Mouse (Mus musculus) heart, embryonic 14.5 days (tissue): ENCODE measurements around the gene Ascl5. TPM values are rescaled to one million over a fixed set of nuclear protein-coding genes. Genes with fewer than 3 reads are reported as not detected.
A peak's percentile ranks its signal among the peaks of the same experiment; 100 is the strongest.

Experiments used
- ATAC-seq: fragments of 200-750 bp; cut with Nextera tagmentation; 2 replicates; pipeline ENCODE4 v1.8.0; 2017; ENCODE audit warnings: low read depth, moderate TSS enrichment; ENCODE audit not compliant: insufficient number of reproducible peaks, insufficient read depth, low FRiP score
- H3K27ac ChIP-seq, 2 experiments: fragments of 200-500 bp in 1 of 2; fragments of 300-500 bp in 1 of 2; sonication (generic) in 1 of 2; replicated peaks in 1 of 2; 2 replicates each; pipeline ENCODE4 v1.5.1; 2012 to 2014; ENCODE audit warnings: low read depth in 2 of 2, low read length in 2 of 2, control low read depth in 1 of 2, mild to moderate bottlenecking in 1 of 2, mixed read lengths in 1 of 2; ENCODE audit not compliant: control insufficient read depth in 1 of 2, insufficient read depth in 1 of 2
- H3K27me3 ChIP-seq: fragments of 300-500 bp; sonication (generic); 2 replicates; pipeline ENCODE4 v1.6.1; 2014; ENCODE audit warnings: mild to moderate bottlenecking, low read length, control low read depth; ENCODE audit not compliant: control insufficient read depth, insufficient read depth
- H3K36me3 ChIP-seq: fragments of 300-500 bp; sonication (generic); 2 replicates; pipeline ENCODE4 v1.6.1; 2014; ENCODE audit warnings: mild to moderate bottlenecking, control low read depth, low read length, mixed read lengths; ENCODE audit not compliant: control insufficient read depth, insufficient read depth
- H3K4me1 ChIP-seq, 2 experiments: fragments of 200-500 bp in 1 of 2; fragments of 300-500 bp in 1 of 2; sonication (generic) in 1 of 2; 2 replicates each; pipeline ENCODE4 v1.6.1; 2012 to 2014; ENCODE audit warnings: low read length in 2 of 2, control low read depth in 1 of 2, mixed read lengths in 1 of 2; ENCODE audit not compliant: control insufficient read depth in 2 of 2, insufficient read depth in 2 of 2
- H3K4me2 ChIP-seq: fragments of 300-500 bp; sonication (generic); 2 replicates; pipeline ENCODE4 v1.6.1; 2014; ENCODE audit warnings: mild to moderate bottlenecking, low read length
- H3K4me3 ChIP-seq, 2 experiments: fragments of 200-500 bp in 1 of 2; fragments of 300-500 bp in 1 of 2; sonication (generic) in 1 of 2; 2 replicates each; pipeline ENCODE4 v1.5.1; 2012 to 2014; ENCODE audit warnings: low read length in 2 of 2, mild to moderate bottlenecking in 2 of 2, control low read depth in 1 of 2, low read depth in 1 of 2, moderate library complexity in 1 of 2; ENCODE audit not compliant: control insufficient read depth in 1 of 2, insufficient read depth in 1 of 2
- H3K9ac ChIP-seq: fragments of 300-500 bp; sonication (generic); 2 replicates; pipeline ENCODE4 v1.6.1; 2014; ENCODE audit warnings: mild to moderate bottlenecking, low read length
- H3K9me3 ChIP-seq: fragments of 300-500 bp; sonication (generic); 2 replicates; pipeline ENCODE4 v1.6.1; 2016; ENCODE audit warnings: low read length, control low read depth; ENCODE audit not compliant: control insufficient read depth
- WGBS: fragments of 180-500 bp; shearing (Covaris S2); extraction: QIAGEN DNeasy Blood & Tissue Kit; methylation state at CpG from one replicate; pipeline ENCODE4 v1.1.7; 2014; 5-methylcytosine and 5-hydroxymethylcytosine counted together
- polyA plus RNA-seq: library from polyadenylated mRNA; unstranded; fragments of >200 nt; fragmentation: Nextera tagmentation; extraction: Ambion mirVana; gene quantifications from 2 replicates; pipeline ENCODE4 v1.2.1, GENCODE M21; 2014

The Ascl5 gene
- polyA plus RNA-seq, 1 experiment from 2014 or later: not detected

DNA sequence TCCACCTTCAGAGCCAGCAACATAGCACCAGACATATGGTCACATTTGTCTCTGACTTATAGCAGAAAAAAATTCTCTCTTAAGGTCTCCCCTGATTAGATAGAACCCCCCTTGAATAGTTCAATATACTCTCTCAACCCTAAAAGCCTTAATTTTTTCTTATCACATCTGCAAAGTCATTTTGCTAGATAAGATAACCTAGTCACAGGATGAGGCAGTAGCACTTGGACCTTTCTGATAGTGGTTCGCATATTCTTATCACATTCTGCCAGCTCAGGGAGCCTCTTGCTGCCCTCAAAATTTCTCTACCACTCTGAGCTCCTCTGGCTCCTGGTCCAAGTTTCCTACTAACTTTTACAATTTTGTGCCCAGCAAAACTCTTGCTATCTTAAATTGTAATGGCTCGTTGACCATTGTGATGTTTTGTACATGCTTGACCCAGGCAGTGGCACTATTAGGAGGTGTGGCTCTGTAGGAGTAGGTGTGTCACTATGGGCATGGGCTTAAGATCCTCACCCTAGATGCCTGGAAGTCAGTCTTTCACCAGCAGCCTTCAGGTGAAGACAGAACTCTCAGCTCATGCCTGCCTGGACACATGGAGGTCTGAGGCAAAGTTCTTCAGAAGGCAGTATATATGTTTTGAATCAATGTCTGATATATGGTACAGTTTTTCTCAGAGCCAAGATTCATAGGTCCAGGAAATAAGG is 35.7 kb upstream of the Ascl5 start:
- Histone ChIP-seq H3K4me1 (peaks cover 2 to 23% of the 10 kb centered on the region in 2 experiments; a peak in 3 of 4 replicates), H3K4me3 (no peak overlapping the region), H3K4me2 (no peak overlapping the region), H3K27ac (no peak overlapping the region), H3K36me3 (peaks cover 6% of the 10 kb centered on the region), H3K9ac (no peak overlapping the region), H3K9me3 (no peaks in the 10 kb centered on the region), H3K27me3 (no peaks in the 10 kb centered on the region)
- no peak for ATAC-seq
- WGBS: 33% methylated on average over 2 of the region's 2 CpGs

DNA sequence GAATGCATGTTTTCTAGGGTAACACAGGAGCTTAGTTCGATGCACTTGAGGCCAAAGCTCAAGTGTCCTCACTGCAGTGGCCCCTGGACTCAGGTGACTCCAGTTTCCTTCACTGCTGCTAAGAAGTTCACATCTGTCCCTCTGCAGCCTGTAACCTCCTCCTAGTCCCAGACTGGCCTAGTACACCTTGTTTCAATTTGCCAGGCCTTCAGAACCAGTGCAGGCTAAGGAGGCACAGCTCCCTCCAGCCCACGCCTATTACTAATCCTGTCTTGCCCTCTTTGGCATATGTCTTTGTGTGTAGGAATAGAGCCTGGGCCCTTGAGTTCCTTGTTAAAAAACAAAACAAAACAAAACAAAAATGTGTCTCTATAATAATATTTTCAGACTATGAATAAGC is 33.3 kb upstream of the Ascl5 start:
- WGBS: 81% methylated on average over 2 of the region's 2 CpGs
- Histone ChIP-seq H3K4me2 (peak overlapping the region; percentile 95), H3K9ac (peak overlapping the region; percentile 89), H3K4me1 (peaks cover 2 to 17% of the 10 kb centered on the region in 2 experiments; a peak in 2 of 4 replicates), H3K36me3 (peaks cover 24% of the 10 kb centered on the region), H3K27me3 (no peaks in the 10 kb centered on the region), H3K9me3 (no peaks in the 10 kb centered on the region), H3K27ac (no peak overlapping the region), H3K4me3 (peak overlapping the region in 1 of 2 experiments; percentile 85; a peak in 2 of 4 replicates)
- no peak; the same call in 1 of the 2 replicates for ATAC-seq

DNA sequence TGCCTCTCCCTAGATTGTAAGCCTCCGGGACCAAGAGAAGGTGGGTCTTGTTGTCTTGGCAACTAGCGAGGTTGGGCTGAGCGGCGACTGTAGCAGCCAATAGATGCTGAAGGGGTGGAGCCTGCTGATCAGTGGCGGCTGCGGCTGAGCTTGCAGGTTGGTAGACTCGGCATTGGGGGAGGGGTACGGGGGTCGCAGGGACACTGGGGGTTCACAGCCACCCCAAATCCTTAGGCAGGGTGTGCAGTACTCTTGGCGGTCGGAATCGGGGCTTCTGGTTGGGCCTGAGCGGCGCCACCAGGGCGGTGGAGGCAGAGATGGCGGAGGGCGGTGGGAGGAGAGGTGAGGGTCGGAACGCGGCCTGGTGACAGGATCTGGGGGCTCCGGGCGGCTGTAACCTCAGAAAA is 32.7 kb upstream of the Ascl5 start:
- WGBS: 0% methylated on average over 22 of the region's 22 CpGs
- Histone ChIP-seq H3K4me2 (peak overlapping the region; percentile 95), H3K4me3 (peak overlapping the region; percentile 85 to 94), H3K27ac (peak overlapping the region; percentile 43 to 69; a peak in 3 of 4 replicates), H3K9ac (peak overlapping the region; percentile 89), H3K4me1 (peaks cover 2 to 16% of the 10 kb centered on the region in 2 experiments; a peak in 2 of 4 replicates), H3K9me3 (no peaks in the 10 kb centered on the region), H3K27me3 (no peaks in the 10 kb centered on the region), H3K36me3 (peaks cover 30% of the 10 kb centered on the region)
- ATAC-seq: peak; percentile 94

DNA sequence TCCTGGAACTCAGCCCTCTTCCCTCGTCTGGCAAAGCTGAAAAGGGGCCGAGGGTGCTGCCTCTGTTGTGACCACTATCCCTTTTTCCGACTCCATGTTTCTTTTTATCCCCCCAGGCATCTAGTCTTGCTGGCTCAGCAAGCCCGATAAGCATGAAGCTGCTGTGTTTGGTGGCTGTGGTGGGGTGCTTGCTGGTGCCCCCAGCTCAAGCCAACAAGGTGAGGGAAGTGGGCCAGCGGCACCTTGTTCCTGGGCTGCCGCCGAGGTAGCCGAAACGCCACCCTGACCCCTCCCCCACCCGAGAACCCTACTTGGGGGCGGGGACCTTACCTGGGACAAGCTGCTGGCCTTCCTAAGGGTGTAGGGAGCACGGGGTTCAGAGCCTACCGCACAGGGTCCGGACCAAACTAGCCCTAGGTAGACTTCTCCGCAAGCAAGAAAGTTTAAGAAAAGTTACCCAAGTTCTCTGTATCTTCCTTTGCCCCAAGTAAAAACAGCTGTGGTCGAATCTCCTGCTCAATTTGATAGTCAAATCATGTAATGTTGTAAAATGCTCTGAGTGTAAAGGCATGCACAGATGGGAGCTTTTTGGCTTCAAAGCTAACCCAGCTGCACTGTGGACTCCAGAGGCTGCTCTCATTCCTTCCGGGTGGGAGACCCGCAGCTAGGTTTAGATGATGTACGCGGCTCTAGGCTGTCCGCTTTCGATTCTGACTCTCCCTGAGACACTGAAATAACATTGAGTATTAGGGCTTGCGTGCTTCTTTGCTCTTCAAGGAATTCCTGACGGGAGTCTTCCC is 32.0 kb upstream of the Ascl5 start:
- peaks cover 37% of the 10 kb centered on the region for H3K36me3 ChIP-seq
- H3K9ac ChIP-seq: peak overlapping the region; percentile 89
- H3K4me3 ChIP-seq: peak overlapping the region; percentile 85 to 94
- H3K27ac ChIP-seq: peak overlapping the region; percentile 43 to 69
- H3K4me1 ChIP-seq: peaks cover 2 to 16% of the 10 kb centered on the region in 2 experiments; a peak in 2 of 4 replicates
- H3K9me3 ChIP-seq: no peaks in the 10 kb centered on the region
- H3K4me2 ChIP-seq: peak overlapping the region; percentile 95
- no peaks in the 10 kb centered on the region for H3K27me3 ChIP-seq
- 0 out of 2 replicates have a peak, but pooled peaks have one; percentile 24 for ATAC-seq
- WGBS: 5% methylated on average over 24 of the region's 24 CpGs

DNA sequence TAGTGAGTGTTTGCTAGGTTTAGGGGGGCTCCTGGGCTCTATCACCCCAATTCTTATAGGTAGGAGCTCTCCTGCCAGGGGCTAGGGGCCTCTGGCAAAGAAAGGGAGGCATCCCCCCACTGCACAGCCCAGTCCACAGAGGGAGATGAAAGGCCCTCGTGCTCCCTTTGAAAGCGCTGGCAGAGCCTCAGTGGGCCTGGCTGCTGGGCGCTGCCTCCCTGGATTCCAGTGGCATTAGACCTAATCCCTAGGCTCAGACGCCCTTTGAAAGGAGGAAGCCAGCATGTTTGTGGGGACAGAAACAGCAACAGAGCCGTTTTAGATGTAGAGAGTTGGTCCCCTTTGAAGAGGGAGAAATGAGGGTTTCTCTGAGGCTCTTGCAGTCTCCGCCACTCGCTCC is 20.4 kb upstream of the Ascl5 start:
- H3K36me3 ChIP-seq: peaks cover 97% of the 10 kb centered on the region
- no peaks in the 10 kb centered on the region for H3K9me3 ChIP-seq
- no peak overlapping the region for H3K27ac ChIP-seq
- H3K4me2 ChIP-seq: no peak overlapping the region
- H3K4me1 ChIP-seq: peaks cover 3 to 6% of the 10 kb centered on the region in 2 experiments; a peak in 2 of 4 replicates
- no peak overlapping the region for H3K4me3 ChIP-seq
- WGBS: 55% methylated on average over 7 of the region's 7 CpGs
- no peak overlapping the region for H3K9ac ChIP-seq
- H3K27me3 ChIP-seq: no peaks in the 10 kb centered on the region
- ATAC-seq: no peak

DNA sequence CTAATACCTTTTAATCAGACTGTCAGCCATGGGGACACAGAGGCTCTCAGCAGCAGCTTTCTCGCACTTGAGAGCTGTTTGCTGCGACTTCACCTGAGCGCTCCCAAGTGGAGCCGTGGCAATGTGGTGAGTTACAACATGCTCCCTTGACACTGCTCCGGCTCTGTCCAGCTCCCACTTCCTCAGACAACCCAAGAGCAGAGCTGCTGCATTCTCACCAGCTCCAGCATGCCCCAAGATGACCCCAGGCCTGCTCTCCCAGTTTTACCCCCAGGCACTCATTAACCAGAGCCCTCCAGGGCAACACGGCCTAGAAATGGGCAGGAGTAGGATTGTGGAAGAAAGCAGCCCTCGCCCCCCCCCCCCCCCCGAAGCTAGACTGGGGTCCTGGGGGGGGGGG is 18.9 kb upstream of the Ascl5 start:
- Histone ChIP-seq H3K36me3 (peaks cover 87% of the 10 kb centered on the region), H3K4me3 (no peak overlapping the region), H3K9ac (no peak overlapping the region), H3K27ac (no peak overlapping the region), H3K4me2 (no peak overlapping the region), H3K27me3 (no peaks in the 10 kb centered on the region), H3K4me1 (peaks cover 3 to 6% of the 10 kb centered on the region in 2 experiments; a peak in 2 of 4 replicates), H3K9me3 (no peaks in the 10 kb centered on the region)
- no peak for ATAC-seq
- 81% methylated on average over 7 of the region's 8 CpGs for WGBS

DNA sequence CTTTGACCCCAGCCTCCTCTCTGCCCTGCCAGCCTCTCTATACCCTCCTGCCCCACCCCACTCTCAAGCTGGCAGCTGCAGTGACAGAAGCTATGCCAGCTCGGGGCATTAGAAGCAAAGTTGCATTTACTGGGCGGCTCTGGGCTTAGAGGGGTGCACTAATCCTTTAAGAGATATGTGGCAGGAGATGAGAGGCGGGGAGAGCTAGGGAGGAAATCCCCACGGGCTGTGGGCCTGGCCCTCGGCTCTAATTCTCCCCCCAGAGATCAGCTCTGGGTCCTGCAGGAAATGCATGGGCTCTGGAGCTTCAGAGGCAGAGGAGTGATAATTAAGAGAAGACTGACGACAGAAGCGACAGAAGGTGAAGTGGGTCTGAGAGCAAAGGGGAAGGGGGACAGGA is 17.6 kb upstream of the Ascl5 start:
- Histone ChIP-seq H3K36me3 (peaks cover 75% of the 10 kb centered on the region), H3K27ac (no peak overlapping the region), H3K27me3 (no peaks in the 10 kb centered on the region), H3K4me3 (no peak overlapping the region), H3K9ac (no peak overlapping the region), H3K4me2 (no peak overlapping the region), H3K9me3 (no peaks in the 10 kb centered on the region), H3K4me1 (peaks cover 3 to 6% of the 10 kb centered on the region in 2 experiments; a peak in 2 of 4 replicates)
- ATAC-seq: no peak
- WGBS: 35% methylated on average over 7 of the region's 7 CpGs
